Mouse (Mus musculus) ES-Bruce4 (cell line): ENCODE results near the gene Atp11a. TPM values are rescaled to one million over a fixed set of nuclear protein-coding genes. Genes with fewer than 3 reads are reported as not detected.

Experiments
- H3K27ac ChIP-seq: 2 replicates; pipeline ENCODE4 v1.5.1; 2012; ENCODE audit warnings: low read length, inconsistent platforms; ENCODE audit not compliant: insufficient read depth
- H3K27me3 ChIP-seq: 2 replicates; pipeline ENCODE4 v1.6.1; 2012; ENCODE audit warnings: mild to moderate bottlenecking, low read length, inconsistent platforms; ENCODE audit not compliant: control insufficient read depth, poor library complexity, insufficient read depth, severe bottlenecking
- H3K36me3 ChIP-seq: 2 replicates; pipeline ENCODE4 v1.6.1; 2012; ENCODE audit warnings: inconsistent platforms, mild to moderate bottlenecking, low read length, moderate library complexity; ENCODE audit not compliant: control insufficient read depth, poor library complexity, insufficient read depth, severe bottlenecking
- H3K4me1 ChIP-seq: one replicate; pipeline ENCODE4 v1.8.1; 2011; ENCODE audit warnings: low read length; ENCODE audit not compliant: control insufficient read depth, insufficient read depth
- H3K4me3 ChIP-seq: 2 replicates; pipeline ENCODE4 v1.5.1; 2011; ENCODE audit warnings: low read depth, mild to moderate bottlenecking, low read length
- H3K9ac ChIP-seq: 2 replicates; pipeline ENCODE4 v1.6.1; 2012; ENCODE audit warnings: low read depth, mild to moderate bottlenecking, inconsistent platforms; ENCODE audit not compliant: poor library complexity, severe bottlenecking
- H3K9me3 ChIP-seq: replicated peaks from 2 replicates; pipeline ENCODE4 v1.6.1; 2012; ENCODE audit warnings: mild to moderate bottlenecking, low read length, inconsistent platforms; ENCODE audit not compliant: control insufficient read depth, poor library complexity, insufficient read depth, severe bottlenecking
- CTCF ChIP-seq: IDR thresholded peaks from one replicate; pipeline ENCODE4 v1.8.1; 2011; ENCODE audit warnings: low read depth, low read length
- EP300 ChIP-seq: IDR thresholded peaks from 2 replicates; pipeline ENCODE4 v1.6.1; 2011; ENCODE audit warnings: low read depth, low read length; ENCODE audit not compliant: insufficient read depth
- POLR2A ChIP-seq: IDR thresholded peaks from one replicate; pipeline ENCODE4 v1.8.1; 2011; ENCODE audit warnings: low read length; ENCODE audit not compliant: insufficient read depth
- polyA plus RNA-seq: library from polyadenylated mRNA; stranded (reverse); fragments of >200 nt; gene quantifications from 2 replicates; pipeline ENCODE4 v1.2.4, GENCODE M21; 2011; ENCODE audit warnings: low read depth; ENCODE audit not compliant: missing spikeins, insufficient read depth, insufficient read length

The Atp11a gene
- polyA plus RNA-seq, 1 experiment: 58.5 TPM

- Histone ChIP-seq H3K27ac (no peak overlapping the region), H3K9me3 (no peaks in the 10 kb centered on the region), H3K27me3 (no peaks in the 10 kb centered on the region), H3K4me1 (no peaks in the 10 kb centered on the region), H3K9ac (no peak overlapping the region), H3K4me3 (no peak overlapping the region), H3K36me3 (no peaks in the 10 kb centered on the region)
- no peak for TF ChIP-seq CTCF
- no peak for TF ChIP-seq POLR2A
- no peak for TF ChIP-seq EP300
These were observed 136.2 kb downstream of the Atp11a start for GRCm38 (mm10) chr8:12892882-12893446.

GRCm38 (mm10) chr8:12893797-12894578 lies 137.2 kb downstream of the Atp11a start:
- Histone ChIP-seq H3K27me3 (no peaks in the 10 kb centered on the region), H3K9me3 (no peaks in the 10 kb centered on the region), H3K27ac (no peak overlapping the region), H3K4me1 (no peaks in the 10 kb centered on the region), H3K36me3 (no peaks in the 10 kb centered on the region), H3K9ac (no peak overlapping the region), H3K4me3 (no peak overlapping the region)
- TF ChIP-seq CTCF (no peak), EP300 (no peak), POLR2A (no peak)

- Histone ChIP-seq H3K27me3 (no peaks in the 10 kb centered on the region), H3K9me3 (no peaks in the 10 kb centered on the region), H3K27ac (no peak overlapping the region), H3K36me3 (no peaks in the 10 kb centered on the region), H3K9ac (no peak overlapping the region), H3K4me1 (no peaks in the 10 kb centered on the region), H3K4me3 (no peak overlapping the region)
- no peak for TF ChIP-seq POLR2A
- no peak for TF ChIP-seq EP300
- TF ChIP-seq CTCF: no peak
These were observed 138.1 kb downstream of the Atp11a start for GRCm38 (mm10) chr8:12894783-12895534.

GRCm38 (mm10) chr8:12895535-12896150 lies 138.8 kb downstream of the Atp11a start:
- Histone ChIP-seq H3K36me3 (no peaks in the 10 kb centered on the region), H3K9me3 (no peaks in the 10 kb centered on the region), H3K4me3 (no peak overlapping the region), H3K9ac (no peak overlapping the region), H3K27ac (no peak overlapping the region), H3K4me1 (no peaks in the 10 kb centered on the region), H3K27me3 (no peaks in the 10 kb centered on the region)
- no peak for TF ChIP-seq EP300
- peak; percentile 32 for TF ChIP-seq CTCF

GRCm38 (mm10) chr8:12896494-12897373 lies 139.9 kb downstream of the Atp11a start:
- no peak for TF ChIP-seq EP300
- peak; percentile 90 for TF ChIP-seq CTCF
- H3K4me3 ChIP-seq: no peak overlapping the region
- no peaks in the 10 kb centered on the region for H3K9me3 ChIP-seq
- H3K36me3 ChIP-seq: no peaks in the 10 kb centered on the region
- H3K4me1 ChIP-seq: no peaks in the 10 kb centered on the region
- no peak overlapping the region for H3K27ac ChIP-seq
- H3K27me3 ChIP-seq: no peaks in the 10 kb centered on the region
- H3K9ac ChIP-seq: no peak overlapping the region
